Mouse (Mus musculus): ENCODE results near the gene Dnmt3a. TPM values are rescaled to one million over a fixed set of nuclear protein-coding genes. Genes with fewer than 3 reads are reported as not detected.

Dnmt3a gene
- total and polyA plus RNA-seq, 2 experiments from 2014 or later: 72.8 to 91.4 TPM

DNA sequence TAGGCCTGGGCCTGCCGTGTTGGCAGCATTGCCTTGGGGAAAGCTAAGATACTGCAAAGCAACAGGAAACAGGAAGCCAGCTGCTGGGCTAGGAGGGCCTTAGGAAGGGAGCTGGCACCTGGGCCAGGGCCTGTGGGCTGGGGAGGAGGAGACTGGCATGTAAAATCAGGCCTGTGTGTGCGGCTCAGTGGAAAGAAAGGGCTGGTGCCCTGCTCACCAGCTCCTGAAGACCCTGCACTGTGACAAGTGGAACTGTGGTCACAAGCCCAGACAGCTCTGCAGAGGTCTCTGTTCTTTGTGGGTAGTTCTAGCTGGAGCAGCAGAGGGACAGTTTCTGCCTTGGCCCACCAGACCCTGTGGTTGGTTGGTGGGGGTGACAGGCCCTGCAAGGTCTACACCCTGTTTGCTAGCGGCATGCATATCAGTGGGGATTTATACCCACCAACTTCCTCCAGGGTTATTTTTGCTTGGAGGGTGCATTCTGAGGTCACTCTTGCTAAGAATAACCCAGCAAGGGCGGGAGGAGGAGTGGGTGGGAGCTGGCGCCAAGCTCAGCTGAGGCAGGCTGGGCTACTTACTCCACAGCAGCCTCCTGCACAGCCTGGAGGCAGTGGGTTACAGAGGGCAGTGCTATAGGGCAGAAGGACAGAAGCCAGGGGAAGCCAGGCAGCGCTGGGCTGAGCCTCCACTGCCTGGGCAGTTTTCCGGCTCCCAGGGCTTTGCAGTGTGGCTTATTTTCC lies 50.1 kb downstream of the Dnmt3a start:
- peak overlapping the region; percentile 16; the same call in 1 of the 2 replicates for H3K27ac ChIP-seq (ENCODE audit: low read depth, low read length)
- peak; percentile 70 for ATAC-seq

DNA sequence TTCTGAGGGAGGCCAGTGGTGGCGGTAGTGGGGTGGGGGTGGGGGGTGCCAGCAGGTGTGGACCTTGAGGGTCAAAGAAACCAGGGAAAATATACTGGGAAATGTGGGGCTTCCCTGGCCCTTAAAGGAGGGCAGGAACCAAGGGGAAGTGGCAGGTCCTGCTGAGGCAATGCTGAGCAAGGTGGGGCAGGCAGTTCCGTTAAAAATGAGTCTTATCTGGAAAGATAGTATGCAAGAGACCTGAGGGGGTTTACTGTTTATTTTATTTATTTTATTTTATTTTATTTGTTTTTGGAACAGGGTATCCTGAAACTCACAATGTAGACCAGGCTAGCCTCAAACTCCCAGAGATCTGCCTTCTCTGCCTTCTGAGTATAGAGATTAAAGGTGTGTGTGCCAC lies 50.9 kb downstream of the Dnmt3a start:
- Histone ChIP-seq H3K27ac (ENCODE audit: low read depth, low read length) (no peak overlapping the region), H3K9me3 (ENCODE audit: low read length) (no peaks in the 10 kb centered on the region), H3K9ac (no peak overlapping the region), H3K27me3 (ENCODE audit: insufficient read depth, low read length) (no peaks in the 10 kb centered on the region), H3K36me3 (ENCODE audit: insufficient read depth) (peaks cover 6% of the 10 kb centered on the region), H3K4me1 (ENCODE audit: insufficient read depth) (no peaks in the 10 kb centered on the region), H3K4me2 (ENCODE audit: low read depth) (no peak overlapping the region), H3K4me3 (ENCODE audit: low read depth, low read length) (no peak overlapping the region)
- DNase-seq: no peak
- TF ChIP-seq CTCF (IDR thresholded peaks at IDR 0.05; ENCODE audit: low read depth): no peak
- ATAC-seq: no peak
- 79% methylated on average over 2 of the region's 2 CpGs for WGBS

More for the DNA sequence above, 50.1 kb downstream of the Dnmt3a start:
- 58% methylated on average over 7 of the region's 7 CpGs for WGBS
- H3K27me3 ChIP-seq (ENCODE audit: insufficient read depth, low read length): no peaks in the 10 kb centered on the region
- peaks cover 13% of the 10 kb centered on the region for H3K36me3 ChIP-seq (ENCODE audit: insufficient read depth)
- no peaks in the 10 kb centered on the region for H3K9me3 ChIP-seq (ENCODE audit: low read length)
- TF ChIP-seq CTCF (IDR thresholded peaks at IDR 0.05; ENCODE audit: low read depth): no peak
- no peak overlapping the region for H3K4me2 ChIP-seq (ENCODE audit: low read depth)
- DNase-seq: no peak
- H3K4me1 ChIP-seq (ENCODE audit: insufficient read depth): no peaks in the 10 kb centered on the region
- no peak overlapping the region for H3K9ac ChIP-seq
- no peak overlapping the region for H3K4me3 ChIP-seq (ENCODE audit: low read depth, low read length)

DNA sequence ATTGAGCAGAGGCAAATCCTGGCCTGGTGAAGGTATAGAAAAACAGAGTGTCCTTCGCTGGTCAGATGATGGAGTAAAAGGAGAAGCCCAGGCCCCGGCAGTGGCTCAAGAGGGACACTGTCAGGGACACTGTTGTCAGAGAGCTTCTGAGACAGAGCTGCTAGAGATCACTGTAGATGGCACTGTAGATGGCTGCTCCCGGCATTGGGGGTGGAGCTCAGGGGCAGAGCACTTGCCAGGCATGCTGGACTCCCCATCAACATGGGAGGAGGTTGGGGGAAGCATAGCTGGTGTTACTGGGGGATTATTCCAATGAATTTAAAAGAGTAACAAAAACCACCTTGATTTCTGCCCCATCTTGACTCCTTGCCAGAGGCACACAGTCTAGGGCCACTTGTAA lies 51.4 kb downstream of the Dnmt3a start:
- no peak for TF ChIP-seq CTCF (IDR thresholded peaks at IDR 0.05; ENCODE audit: low read depth)
- 79% methylated on average over 3 of the region's 3 CpGs for WGBS
- no peak overlapping the region for H3K9ac ChIP-seq

GRCm38 (mm10) chr12:3857773-3858172 lies 52.0 kb downstream of the Dnmt3a start:
- H3K36me3 ChIP-seq (ENCODE audit: insufficient read depth): peaks cover 12% of the 10 kb centered on the region
- H3K9ac ChIP-seq: no peak overlapping the region
- DNase-seq (no peak), ATAC-seq (no peak)
- no peak overlapping the region for H3K4me3 ChIP-seq (ENCODE audit: low read depth, low read length)
- no peaks in the 10 kb centered on the region for H3K27me3 ChIP-seq (ENCODE audit: insufficient read depth, low read length)
- no peaks in the 10 kb centered on the region for H3K9me3 ChIP-seq (ENCODE audit: low read length)
- 83% methylated on average over 9 of the region's 9 CpGs for WGBS
- no peaks in the 10 kb centered on the region for H3K4me1 ChIP-seq (ENCODE audit: insufficient read depth)
- no peak overlapping the region for H3K27ac ChIP-seq (ENCODE audit: low read depth, low read length)
- no peak for TF ChIP-seq CTCF (IDR thresholded peaks at IDR 0.05; ENCODE audit: low read depth)
- no peak overlapping the region for H3K4me2 ChIP-seq (ENCODE audit: low read depth)

More for the DNA sequence above, 51.4 kb downstream of the Dnmt3a start:
- no peak for DNase-seq
- Histone ChIP-seq H3K27ac (ENCODE audit: low read depth, low read length) (no peak overlapping the region), H3K36me3 (ENCODE audit: insufficient read depth) (peaks cover 11% of the 10 kb centered on the region), H3K4me3 (ENCODE audit: low read depth, low read length) (no peak overlapping the region), H3K4me2 (ENCODE audit: low read depth) (no peak overlapping the region), H3K9me3 (ENCODE audit: low read length) (no peaks in the 10 kb centered on the region), H3K27me3 (ENCODE audit: insufficient read depth, low read length) (no peaks in the 10 kb centered on the region), H3K4me1 (ENCODE audit: insufficient read depth) (no peaks in the 10 kb centered on the region)
- no peak for ATAC-seq

GRCm38 (mm10) chr12:3858754-3859153 lies 52.9 kb downstream of the Dnmt3a start:
- Histone ChIP-seq H3K9me3 (ENCODE audit: low read length) (no peaks in the 10 kb centered on the region), H3K9ac (no peak overlapping the region), H3K27me3 (ENCODE audit: insufficient read depth, low read length) (no peaks in the 10 kb centered on the region), H3K4me3 (ENCODE audit: low read depth, low read length) (no peak overlapping the region), H3K4me2 (ENCODE audit: low read depth) (no peak overlapping the region), H3K27ac (ENCODE audit: low read depth, low read length) (no peak overlapping the region), H3K4me1 (ENCODE audit: insufficient read depth) (no peaks in the 10 kb centered on the region), H3K36me3 (ENCODE audit: insufficient read depth) (peaks cover 12% of the 10 kb centered on the region)
- DNase-seq: no peak
- WGBS: 96% methylated on average over 4 of the region's 4 CpGs
- TF ChIP-seq CTCF (IDR thresholded peaks at IDR 0.05; ENCODE audit: low read depth): no peak
- no peak for ATAC-seq

DNA sequence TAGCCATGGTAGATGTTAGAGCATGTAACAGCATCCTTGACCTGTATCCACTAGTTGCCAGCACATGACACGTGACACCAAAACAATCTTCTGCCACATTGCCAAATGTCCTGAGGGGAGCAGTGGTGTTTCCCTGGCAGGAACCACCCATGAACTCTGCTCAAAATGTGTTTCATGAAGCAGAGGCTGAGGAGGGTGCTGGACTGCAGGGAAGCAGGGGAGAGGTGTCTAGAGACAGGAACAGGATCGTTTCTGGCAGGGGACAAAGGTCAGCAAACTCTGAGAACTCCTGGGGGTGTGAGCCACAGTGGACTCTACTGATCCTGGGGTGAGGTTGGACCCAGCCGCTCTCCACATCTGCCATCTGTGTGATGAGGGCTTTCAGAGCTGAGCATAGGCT lies 53.7 kb downstream of the Dnmt3a start:
- Histone ChIP-seq H3K4me3 (ENCODE audit: low read depth, low read length) (no peak overlapping the region), H3K4me2 (ENCODE audit: low read depth) (no peak overlapping the region), H3K9ac (no peak overlapping the region), H3K36me3 (ENCODE audit: insufficient read depth) (peaks cover 12% of the 10 kb centered on the region), H3K27ac (ENCODE audit: low read depth, low read length) (no peak overlapping the region), H3K9me3 (ENCODE audit: low read length) (no peaks in the 10 kb centered on the region), H3K4me1 (ENCODE audit: insufficient read depth) (no peaks in the 10 kb centered on the region), H3K27me3 (ENCODE audit: insufficient read depth, low read length) (no peaks in the 10 kb centered on the region)
- no peak for TF ChIP-seq CTCF (IDR thresholded peaks at IDR 0.05; ENCODE audit: low read depth)
- whole genome bisulfite sequencing: 79% methylated on average over 3 of the region's 3 CpGs
- DNase-seq: no peak
- no peak for ATAC-seq

- TF ChIP-seq CTCF (IDR thresholded peaks at IDR 0.05; ENCODE audit: low read depth): no peak
- H3K4me1 ChIP-seq (ENCODE audit: insufficient read depth): no peaks in the 10 kb centered on the region
- H3K27me3 ChIP-seq (ENCODE audit: insufficient read depth, low read length): no peaks in the 10 kb centered on the region
- WGBS: 81% methylated on average over 5 of the region's 5 CpGs
- peaks cover 12% of the 10 kb centered on the region for H3K36me3 ChIP-seq (ENCODE audit: insufficient read depth)
- no peak overlapping the region for H3K9ac ChIP-seq
- no peak overlapping the region for H3K4me3 ChIP-seq (ENCODE audit: low read depth, low read length)
- no peaks in the 10 kb centered on the region for H3K9me3 ChIP-seq (ENCODE audit: low read length)
- no peak overlapping the region for H3K4me2 ChIP-seq (ENCODE audit: low read depth)
- ATAC-seq (no peak), DNase-seq (no peak)
- H3K27ac ChIP-seq (ENCODE audit: low read depth, low read length): no peak overlapping the region
Observed at GRCm38 (mm10) chr12:3860005-3860404, 54.2 kb downstream of the Dnmt3a start.
